Mouse (Mus musculus): ENCODE results near the gene Evi5l. TPM values are rescaled to one million over a fixed set of nuclear protein-coding genes. Genes with fewer than 3 reads are reported as not detected.

Evi5l gene
- polyA plus RNA-seq, 1 experiment = 75.3 TPM

- TF ChIP-seq POLR2A (IDR thresholded peaks at IDR 0.05; ENCODE audit: extremely low read depth, insufficient read depth, low read length) (no peak), CTCF (IDR thresholded peaks at IDR 0.05; ENCODE audit: extremely low read depth, insufficient read depth, low read length) (no peak)
- peak overlapping the region; percentile 69 for H3K4me3 ChIP-seq (ENCODE audit: insufficient read depth, low read length)
- peaks cover 11% of the 10 kb centered on the region; the same call in 1 of the 2 replicates for H3K4me1 ChIP-seq (ENCODE audit: control insufficient read depth, insufficient read depth, low read length)
- H3K27ac ChIP-seq (ENCODE audit: insufficient read depth, low read length) = peak overlapping the region; percentile 35; the same call in 1 of the 2 replicates
These were observed 636 bp downstream of the Evi5l start for GRCm38 (mm10) chr8:4166881-4167525.

GRCm38 (mm10) chr8:4167918-4168317, 1.6 kb downstream of the Evi5l start:
- Histone ChIP-seq H3K4me3 (ENCODE audit: insufficient read depth, low read length) (peak overlapping the region; percentile 69; the same call in 1 of the 2 replicates), H3K4me1 (ENCODE audit: control insufficient read depth, insufficient read depth, low read length) (peaks cover 11% of the 10 kb centered on the region; the same call in 1 of the 2 replicates), H3K27ac (ENCODE audit: insufficient read depth, low read length) (no peak overlapping the region)
- TF ChIP-seq CTCF (IDR thresholded peaks at IDR 0.05; ENCODE audit: extremely low read depth, insufficient read depth, low read length) = no peak
- no peak for TF ChIP-seq POLR2A (IDR thresholded peaks at IDR 0.05; ENCODE audit: extremely low read depth, insufficient read depth, low read length)

- TF ChIP-seq CTCF (IDR thresholded peaks at IDR 0.05; ENCODE audit: extremely low read depth, insufficient read depth, low read length) (no peak), POLR2A (IDR thresholded peaks at IDR 0.05; ENCODE audit: extremely low read depth, insufficient read depth, low read length) (no peak)
- Histone ChIP-seq H3K4me1 (ENCODE audit: control insufficient read depth, insufficient read depth, low read length) (peaks cover 8% of the 10 kb centered on the region; the same call in 1 of the 2 replicates), H3K27ac (ENCODE audit: insufficient read depth, low read length) (no peak overlapping the region), H3K4me3 (ENCODE audit: insufficient read depth, low read length) (no peak overlapping the region)
These were observed 6.1 kb downstream of the Evi5l start for GRCm38 (mm10) chr8:4172486-4172885.

- TF ChIP-seq POLR2A (IDR thresholded peaks at IDR 0.05; ENCODE audit: extremely low read depth, insufficient read depth, low read length) (no peak), CTCF (IDR thresholded peaks at IDR 0.05; ENCODE audit: extremely low read depth, insufficient read depth, low read length) (no peak)
- Histone ChIP-seq H3K4me1 (ENCODE audit: control insufficient read depth, insufficient read depth, low read length) (peaks cover 2% of the 10 kb centered on the region; the same call in 1 of the 2 replicates), H3K4me3 (ENCODE audit: insufficient read depth, low read length) (no peak overlapping the region), H3K27ac (ENCODE audit: insufficient read depth, low read length) (no peak overlapping the region)
These were observed 7.7 kb downstream of the Evi5l start for GRCm38 (mm10) chr8:4174018-4174417.

- H3K4me1 ChIP-seq (ENCODE audit: control insufficient read depth, insufficient read depth, low read length) = peaks cover 2% of the 10 kb centered on the region
These were observed 17.0 kb downstream of the Evi5l start for GRCm38 (mm10) chr8:4183409-4183808.

GRCm38 (mm10) chr8:4186151-4186550, 19.8 kb downstream of the Evi5l start:
- H3K4me1 ChIP-seq (ENCODE audit: control insufficient read depth, insufficient read depth, low read length) = no peaks in the 10 kb centered on the region
- TF ChIP-seq CTCF (IDR thresholded peaks at IDR 0.05; ENCODE audit: extremely low read depth, insufficient read depth, low read length) = no peak
- no peak overlapping the region for H3K4me3 ChIP-seq (ENCODE audit: insufficient read depth, low read length)
- H3K27ac ChIP-seq (ENCODE audit: insufficient read depth, low read length) = no peak overlapping the region

More at GRCm38 (mm10) chr8:4183409-4183808, 17.0 kb downstream of the Evi5l start:
- H3K27ac ChIP-seq (ENCODE audit: insufficient read depth, low read length) = no peak overlapping the region
- no peak overlapping the region for H3K4me3 ChIP-seq (ENCODE audit: insufficient read depth, low read length)
- TF ChIP-seq POLR2A (IDR thresholded peaks at IDR 0.05; ENCODE audit: extremely low read depth, insufficient read depth, low read length) (no peak), CTCF (IDR thresholded peaks at IDR 0.05; ENCODE audit: extremely low read depth, insufficient read depth, low read length) (no peak)

GRCm38 (mm10) chr8:4188605-4189004, 22.2 kb downstream of the Evi5l start:
- H3K4me1 ChIP-seq (ENCODE audit: control insufficient read depth, insufficient read depth, low read length) = no peaks in the 10 kb centered on the region
- no peak overlapping the region for H3K27ac ChIP-seq (ENCODE audit: insufficient read depth, low read length)
- no peak overlapping the region for H3K4me3 ChIP-seq (ENCODE audit: insufficient read depth, low read length)
- no peak for TF ChIP-seq POLR2A (IDR thresholded peaks at IDR 0.05; ENCODE audit: extremely low read depth, insufficient read depth, low read length)
- no peak for TF ChIP-seq CTCF (IDR thresholded peaks at IDR 0.05; ENCODE audit: extremely low read depth, insufficient read depth, low read length)

GRCm38 (mm10) chr8:4189031-4189722, 22.8 kb downstream of the Evi5l start:
- TF ChIP-seq POLR2A (IDR thresholded peaks at IDR 0.05; ENCODE audit: extremely low read depth, insufficient read depth, low read length) = no peak
- TF ChIP-seq CTCF (IDR thresholded peaks at IDR 0.05; ENCODE audit: extremely low read depth, insufficient read depth, low read length) = no peak
- no peaks in the 10 kb centered on the region for H3K4me1 ChIP-seq (ENCODE audit: control insufficient read depth, insufficient read depth, low read length)
- H3K27ac ChIP-seq (ENCODE audit: insufficient read depth, low read length) = no peak overlapping the region
- no peak overlapping the region for H3K4me3 ChIP-seq (ENCODE audit: insufficient read depth, low read length)

- no peak overlapping the region for H3K4me3 ChIP-seq (ENCODE audit: insufficient read depth, low read length)
- TF ChIP-seq POLR2A (IDR thresholded peaks at IDR 0.05; ENCODE audit: extremely low read depth, insufficient read depth, low read length) = no peak
- TF ChIP-seq CTCF (IDR thresholded peaks at IDR 0.05; ENCODE audit: extremely low read depth, insufficient read depth, low read length) = no peak
- H3K27ac ChIP-seq (ENCODE audit: insufficient read depth, low read length) = peak overlapping the region; percentile 78; the same call in 1 of the 2 replicates
- H3K4me1 ChIP-seq (ENCODE audit: control insufficient read depth, insufficient read depth, low read length) = no peaks in the 10 kb centered on the region
These were observed 25.9 kb downstream of the Evi5l start for GRCm38 (mm10) chr8:4192305-4192704.

Data from cortical plate, adult 2 months (tissue).